Mouse (Mus musculus): ENCODE measurements at regions not wholly inside any gene's neighbourhood (a gene's known extent, or its start where the extent isn't known, plus 50 kb on each side); places are given as distances from the start of the nearest gene placed in this dataset.

DNA sequence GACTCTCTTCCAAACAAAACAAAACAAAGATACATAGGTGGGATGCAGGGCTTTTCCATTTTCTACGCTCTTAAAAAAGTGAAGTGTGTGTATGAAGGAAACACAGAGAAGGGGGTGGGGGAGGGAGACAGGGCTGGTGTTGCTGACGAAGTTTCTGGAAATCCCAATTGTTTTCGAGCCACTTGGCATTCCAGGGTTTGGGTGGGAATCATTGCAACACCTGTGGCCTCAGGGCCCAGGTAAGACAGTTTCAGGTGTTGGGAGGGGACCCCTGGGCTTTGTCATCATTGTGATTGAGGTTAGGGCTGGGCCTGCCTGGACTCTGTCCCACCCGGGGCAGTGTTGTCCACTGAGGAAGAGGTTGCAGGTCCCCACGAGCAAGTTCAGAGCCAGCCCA, 108.8 kb upstream of the Ccnd1 start:
- ATAC-seq (replicated peaks; ENCODE audit: low FRiP score, poor library complexity, severe bottlenecking): no peak

GRCm38 (mm10) chr7:145047771-145048480, 108.2 kb upstream of the Ccnd1 start:
- ATAC-seq (replicated peaks; ENCODE audit: low FRiP score, poor library complexity, severe bottlenecking): no peak

- ATAC-seq (replicated peaks; ENCODE audit: low FRiP score, poor library complexity, severe bottlenecking): no peak
These were observed 105.5 kb upstream of the Ccnd1 start for GRCm38 (mm10) chr7:145045230-145045629.

GRCm38 (mm10) chr7:145043455-145044149, 103.9 kb upstream of the Ccnd1 start:
- no peak for ATAC-seq (replicated peaks; ENCODE audit: low FRiP score, poor library complexity, severe bottlenecking)

DNA sequence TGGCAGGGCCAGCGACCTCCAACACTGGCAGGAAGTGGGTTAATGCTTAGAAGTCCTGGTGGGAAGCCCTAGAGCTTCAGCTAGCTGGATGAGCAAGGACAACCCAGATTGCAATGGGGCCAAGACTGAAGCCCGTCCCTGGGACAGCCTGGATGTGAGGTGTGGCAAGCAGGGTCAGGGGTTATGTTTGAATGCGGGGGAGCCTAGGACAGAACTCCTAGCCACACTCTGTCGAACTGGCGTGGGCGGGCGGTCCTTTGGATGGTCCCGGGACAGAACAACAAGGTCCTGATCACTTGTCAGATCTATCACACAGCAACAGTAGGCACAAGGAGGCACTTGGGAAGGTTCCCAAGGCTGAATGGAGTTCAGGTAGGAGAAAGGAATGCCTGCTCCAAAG, 101.1 kb upstream of the Ccnd1 start:
- no peak for ATAC-seq (replicated peaks; ENCODE audit: low FRiP score, poor library complexity, severe bottlenecking)

GRCm38 (mm10) chr7:145034385-145034784, 94.7 kb upstream of the Ccnd1 start:
- no peak for ATAC-seq (replicated peaks; ENCODE audit: low FRiP score, poor library complexity, severe bottlenecking)

GRCm38 (mm10) chr7:145031275-145031674, 91.5 kb upstream of the Ccnd1 start:
- ATAC-seq (replicated peaks; ENCODE audit: low FRiP score, poor library complexity, severe bottlenecking): no peak

GRCm38 (mm10) chr7:145030635-145031141, 91.0 kb upstream of the Ccnd1 start:
- no peak for ATAC-seq (replicated peaks; ENCODE audit: low FRiP score, poor library complexity, severe bottlenecking)

DNA sequence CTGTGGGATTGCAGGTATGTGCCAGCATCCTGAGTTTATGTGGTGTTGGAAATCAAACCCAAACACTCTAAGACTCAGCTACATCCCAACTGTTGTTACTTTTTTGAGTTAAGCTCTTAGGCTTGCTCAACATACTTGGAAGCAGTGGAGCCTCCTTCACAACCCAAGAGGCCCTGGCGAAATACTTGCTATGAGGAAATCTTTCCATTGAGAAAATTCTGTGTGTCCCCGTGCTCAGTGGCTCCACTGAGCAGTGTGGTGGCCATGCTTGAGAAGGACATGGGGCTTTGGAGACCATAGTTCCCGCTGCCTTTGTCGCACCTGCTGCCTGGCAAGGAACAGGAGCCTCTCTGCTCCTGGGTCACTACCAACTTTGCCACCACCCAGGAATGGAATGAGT, 89.9 kb upstream of the Ccnd1 start:
- no peak for ATAC-seq (replicated peaks; ENCODE audit: low FRiP score, poor library complexity, severe bottlenecking)

- ATAC-seq (replicated peaks; ENCODE audit: low FRiP score, poor library complexity, severe bottlenecking): no peak
These were observed 89.4 kb upstream of the Ccnd1 start for GRCm38 (mm10) chr7:145029124-145029523.

DNA sequence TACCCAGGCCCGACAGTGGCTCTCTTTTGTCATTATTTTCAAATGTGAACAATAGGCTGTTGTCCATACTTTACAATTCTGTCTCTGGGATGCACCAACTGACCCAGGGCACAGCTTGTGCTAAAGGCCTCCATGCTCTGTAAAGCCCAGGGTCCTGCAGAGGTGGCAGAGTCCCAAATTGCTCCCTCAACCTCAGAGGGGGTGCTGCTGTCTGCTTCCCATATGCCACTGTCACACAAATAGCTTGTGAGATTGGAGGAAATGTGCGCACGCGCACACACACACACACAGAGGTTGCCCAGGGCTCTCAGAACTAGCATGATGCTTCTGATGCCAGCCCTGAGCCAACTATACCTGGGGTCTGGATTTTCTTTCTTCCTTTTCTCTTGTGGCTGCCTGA, 87.3 kb upstream of the Ccnd1 start:
- no peak for ATAC-seq (replicated peaks; ENCODE audit: low FRiP score, poor library complexity, severe bottlenecking)

DNA sequence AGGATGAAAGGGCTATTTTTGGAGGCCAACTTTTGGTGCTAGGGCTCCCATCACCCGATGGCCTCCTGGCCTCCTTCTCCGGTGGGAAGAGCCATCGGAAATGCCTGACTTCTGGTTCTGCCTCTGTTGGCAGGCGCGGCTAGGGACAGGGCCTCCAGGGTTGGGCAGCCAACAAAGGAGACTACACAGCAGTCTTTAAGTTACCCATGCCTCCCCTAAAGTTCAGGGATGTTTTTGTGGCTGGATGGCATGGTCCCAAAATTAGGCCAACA, 86.2 kb upstream of the Ccnd1 start:
- ATAC-seq (replicated peaks; ENCODE audit: low FRiP score, poor library complexity, severe bottlenecking): no peak

DNA sequence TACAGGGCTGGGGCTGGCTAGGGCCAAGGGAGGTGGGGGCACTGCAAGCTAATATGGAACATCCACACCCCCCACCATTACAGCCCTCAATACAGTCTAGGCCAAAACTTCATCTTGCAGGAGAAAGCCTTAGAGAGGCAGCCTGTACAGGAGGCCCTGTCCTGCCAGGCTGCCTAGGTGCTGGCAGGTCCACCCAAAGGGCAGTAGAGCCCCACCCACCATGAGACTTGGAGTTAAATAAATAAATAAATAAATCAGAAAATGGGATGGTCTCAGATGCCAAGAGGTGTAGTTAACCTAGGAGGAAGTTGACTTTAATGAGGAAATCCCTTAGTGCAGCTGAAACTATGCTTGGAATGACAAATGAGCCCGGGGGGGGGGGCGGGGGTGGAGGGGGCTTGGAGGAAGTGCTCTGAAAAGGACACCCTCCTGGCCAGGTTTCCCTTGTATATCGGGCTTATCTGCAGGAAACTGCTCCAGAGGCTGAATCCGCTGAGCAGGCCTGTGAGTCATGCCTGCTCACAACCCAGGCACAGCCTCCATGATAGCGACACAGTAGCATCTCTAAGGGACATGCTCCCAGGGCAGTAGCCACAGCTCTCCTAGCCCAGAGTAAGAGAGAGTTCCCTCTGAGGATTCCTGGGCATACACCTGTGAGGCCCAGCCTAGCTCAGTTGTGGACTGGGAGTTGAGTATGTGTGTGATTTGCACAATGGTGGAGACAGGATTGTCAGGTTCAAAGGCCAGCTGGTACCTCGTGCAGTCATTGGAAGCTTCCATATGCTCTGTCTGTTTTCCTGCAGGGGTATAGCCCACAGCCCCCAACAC, 85.7 kb upstream of the Ccnd1 start:
- ATAC-seq (replicated peaks; ENCODE audit: low FRiP score, poor library complexity, severe bottlenecking): no peak

- ATAC-seq (replicated peaks; ENCODE audit: low FRiP score, poor library complexity, severe bottlenecking): no peak
These were observed 84.9 kb upstream of the Ccnd1 start for GRCm38 (mm10) chr7:145024651-145025050.

DNA sequence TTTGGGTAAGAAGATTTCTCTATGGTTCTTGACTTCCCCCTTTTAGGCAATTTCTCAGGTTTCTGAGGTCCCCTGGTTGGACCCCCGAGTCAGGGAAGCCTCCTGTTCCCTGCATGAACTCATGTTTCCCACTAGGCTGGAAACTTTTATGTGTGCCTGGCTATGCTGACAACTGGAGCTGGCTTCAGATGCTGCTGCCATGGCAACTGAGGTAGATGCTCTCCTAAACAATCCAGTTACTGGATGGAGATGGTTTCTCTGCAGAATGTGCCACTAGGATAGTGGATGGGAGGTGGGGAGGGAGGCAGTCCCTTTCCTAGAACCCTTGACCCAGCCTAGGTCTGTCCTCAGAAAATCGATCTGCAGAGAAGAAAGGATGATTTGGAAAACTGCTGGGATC, 79.4 kb upstream of the Ccnd1 start:
- ATAC-seq (replicated peaks; ENCODE audit: low FRiP score, poor library complexity, severe bottlenecking): no peak

DNA sequence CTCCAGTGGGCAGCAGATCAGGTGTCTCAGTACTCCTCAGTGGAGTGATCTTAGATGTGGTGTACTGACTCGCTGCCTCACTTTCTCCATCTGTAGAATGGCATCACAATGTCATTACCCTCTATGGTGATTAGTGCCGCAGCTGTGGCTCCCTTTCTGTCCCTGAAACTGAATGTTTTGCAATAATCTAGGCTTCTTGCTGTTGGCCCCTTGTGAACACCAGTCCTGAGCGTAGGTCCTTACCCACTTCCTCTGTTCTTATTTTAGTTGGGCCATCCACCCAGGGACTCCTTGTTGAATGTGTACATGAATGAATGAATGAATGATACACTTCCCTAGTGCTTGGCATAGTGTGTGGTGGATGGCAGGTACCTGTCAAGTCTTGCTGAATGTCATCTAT, 78.4 kb upstream of the Ccnd1 start:
- ATAC-seq (replicated peaks; ENCODE audit: low FRiP score, poor library complexity, severe bottlenecking): no peak

GRCm38 (mm10) chr7:145015463-145016085, 75.8 kb upstream of the Ccnd1 start:
- no peak for ATAC-seq (replicated peaks; ENCODE audit: low FRiP score, poor library complexity, severe bottlenecking)

DNA sequence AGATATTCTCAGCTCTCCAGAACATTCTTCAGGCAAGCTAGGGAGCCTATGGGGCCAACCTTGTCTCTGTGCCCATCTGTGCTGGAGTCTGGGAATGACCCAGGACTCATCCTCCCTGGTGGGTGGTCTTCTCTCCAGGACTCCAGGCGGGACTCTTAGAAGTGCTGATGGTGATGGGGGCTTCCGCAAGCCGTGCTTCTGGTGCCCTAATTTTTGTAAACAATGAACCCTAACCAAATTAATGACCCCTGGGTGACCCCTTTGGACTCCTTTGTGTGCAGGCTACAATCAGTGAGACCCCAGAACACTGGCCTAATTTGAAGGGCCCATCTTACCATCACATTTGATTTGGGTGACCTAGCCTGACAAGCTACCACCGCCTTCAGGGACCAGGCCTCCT, 71.0 kb upstream of the Ccnd1 start:
- no peak for ATAC-seq (replicated peaks; ENCODE audit: low FRiP score, poor library complexity, severe bottlenecking)

GRCm38 (mm10) chr7:145010004-145010403, 70.3 kb upstream of the Ccnd1 start:
- no peak for ATAC-seq (replicated peaks; ENCODE audit: low FRiP score, poor library complexity, severe bottlenecking)

DNA sequence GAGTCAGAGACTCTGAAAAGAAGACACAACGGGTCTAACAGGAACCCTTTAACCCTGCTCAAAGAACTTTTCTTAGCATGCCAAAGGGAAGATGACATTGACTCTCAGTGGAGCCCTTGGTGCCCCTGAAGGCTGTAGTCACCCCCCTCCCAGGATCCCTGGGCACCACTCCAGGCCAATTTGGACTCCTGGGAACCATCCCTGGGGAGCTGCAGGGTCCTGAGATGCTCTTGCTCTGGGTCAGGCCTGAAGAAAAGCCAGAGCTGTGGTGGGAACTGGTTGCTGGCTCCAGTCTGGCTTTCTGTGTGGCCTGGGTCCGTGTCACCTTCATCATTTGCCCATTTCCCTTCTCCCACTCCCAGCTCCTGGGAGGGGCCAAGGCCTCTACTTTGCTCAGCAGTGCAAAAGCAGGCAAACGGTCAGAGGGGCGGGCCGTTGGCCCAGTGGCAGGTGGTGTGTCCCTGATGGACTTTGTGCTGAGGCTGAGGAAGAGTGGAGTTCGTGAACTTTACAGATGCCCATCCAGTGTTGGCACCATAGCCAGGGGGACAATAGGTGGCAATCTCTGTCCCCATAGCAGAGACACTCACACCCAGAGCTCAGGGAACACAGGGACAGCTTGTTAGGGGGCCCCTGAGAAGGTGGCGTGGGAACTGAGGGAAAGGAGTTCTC, 69.1 kb upstream of the Ccnd1 start:
- ATAC-seq (replicated peaks; ENCODE audit: low FRiP score, poor library complexity, severe bottlenecking): no peak
